Mouse (Mus musculus) heart, embryonic 14.5 days (tissue): ENCODE measurements at regions not wholly inside any gene's neighbourhood (a gene's known extent, or its start where the extent isn't known, plus 50 kb on each side); places are given as distances from the start of the nearest gene placed in this dataset.

Experiments
- ATAC-seq: fragments of 200-750 bp; cut with Nextera tagmentation; 2 replicates; pipeline ENCODE4 v1.8.0; 2017; ENCODE audit warnings: low read depth, moderate TSS enrichment; ENCODE audit not compliant: insufficient number of reproducible peaks, insufficient read depth, low FRiP score
- H3K27ac ChIP-seq, 2 experiments: fragments of 200-500 bp in 1 of 2; fragments of 300-500 bp in 1 of 2; sonication (generic) in 1 of 2; replicated peaks in 1 of 2; 2 replicates each; pipeline ENCODE4 v1.5.1; 2012 to 2014; ENCODE audit warnings: low read depth in 2 of 2, low read length in 2 of 2, control low read depth in 1 of 2, mild to moderate bottlenecking in 1 of 2, mixed read lengths in 1 of 2; ENCODE audit not compliant: control insufficient read depth in 1 of 2, insufficient read depth in 1 of 2
- H3K27me3 ChIP-seq: fragments of 300-500 bp; sonication (generic); 2 replicates; pipeline ENCODE4 v1.6.1; 2014; ENCODE audit warnings: mild to moderate bottlenecking, low read length, control low read depth; ENCODE audit not compliant: control insufficient read depth, insufficient read depth
- H3K36me3 ChIP-seq: fragments of 300-500 bp; sonication (generic); 2 replicates; pipeline ENCODE4 v1.6.1; 2014; ENCODE audit warnings: mild to moderate bottlenecking, control low read depth, low read length, mixed read lengths; ENCODE audit not compliant: control insufficient read depth, insufficient read depth
- H3K4me1 ChIP-seq, 2 experiments: fragments of 200-500 bp in 1 of 2; fragments of 300-500 bp in 1 of 2; sonication (generic) in 1 of 2; 2 replicates each; pipeline ENCODE4 v1.6.1; 2012 to 2014; ENCODE audit warnings: low read length in 2 of 2, control low read depth in 1 of 2, mixed read lengths in 1 of 2; ENCODE audit not compliant: control insufficient read depth in 2 of 2, insufficient read depth in 2 of 2
- H3K4me2 ChIP-seq: fragments of 300-500 bp; sonication (generic); 2 replicates; pipeline ENCODE4 v1.6.1; 2014; ENCODE audit warnings: mild to moderate bottlenecking, low read length
- H3K4me3 ChIP-seq, 2 experiments: fragments of 200-500 bp in 1 of 2; fragments of 300-500 bp in 1 of 2; sonication (generic) in 1 of 2; 2 replicates each; pipeline ENCODE4 v1.5.1; 2012 to 2014; ENCODE audit warnings: low read length in 2 of 2, mild to moderate bottlenecking in 2 of 2, control low read depth in 1 of 2, low read depth in 1 of 2, moderate library complexity in 1 of 2; ENCODE audit not compliant: control insufficient read depth in 1 of 2, insufficient read depth in 1 of 2
- H3K9ac ChIP-seq: fragments of 300-500 bp; sonication (generic); 2 replicates; pipeline ENCODE4 v1.6.1; 2014; ENCODE audit warnings: mild to moderate bottlenecking, low read length
- H3K9me3 ChIP-seq: fragments of 300-500 bp; sonication (generic); 2 replicates; pipeline ENCODE4 v1.6.1; 2016; ENCODE audit warnings: low read length, control low read depth; ENCODE audit not compliant: control insufficient read depth
- WGBS: fragments of 180-500 bp; shearing (Covaris S2); extraction: QIAGEN DNeasy Blood & Tissue Kit; methylation state at CpG from one replicate; pipeline ENCODE4 v1.1.7; 2014; 5-methylcytosine and 5-hydroxymethylcytosine counted together

DNA sequence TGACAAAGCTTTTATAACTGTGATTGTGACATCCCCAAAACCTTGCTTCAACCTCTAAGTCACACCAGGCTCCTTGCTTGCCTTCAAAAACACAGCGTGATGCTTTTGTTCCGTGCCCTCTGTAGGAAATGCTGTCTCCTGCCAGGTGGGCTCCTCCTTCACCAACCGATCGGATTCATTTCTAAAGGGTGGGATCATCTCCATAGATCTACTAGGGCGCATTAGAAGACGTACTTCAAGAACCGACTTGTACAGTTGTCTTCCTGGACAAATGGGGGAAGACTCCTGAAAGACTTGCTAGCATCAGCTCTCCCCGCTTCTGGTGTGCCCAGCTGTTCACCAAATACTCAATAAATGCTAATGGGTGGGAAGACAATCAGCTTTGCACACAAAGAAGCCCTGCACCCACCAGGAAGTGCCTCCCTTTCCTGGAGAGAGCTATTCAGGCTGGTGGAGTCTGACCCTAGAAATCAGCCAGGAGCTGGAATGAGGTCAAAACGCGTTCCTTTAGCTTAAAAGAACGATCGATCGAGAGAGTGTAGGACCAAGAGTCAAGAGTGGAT lies 53.0 kb downstream of the Hoxa1 start:
- Histone ChIP-seq H3K36me3 (no peaks in the 10 kb centered on the region), H3K9me3 (no peaks in the 10 kb centered on the region), H3K4me3 (no peak overlapping the region), H3K9ac (no peak overlapping the region), H3K27ac (no peak overlapping the region), H3K4me2 (no peak overlapping the region), H3K27me3 (peaks cover 9% of the 10 kb centered on the region; the same call in 1 of the 2 replicates), H3K4me1 (no peaks in the 10 kb centered on the region; a peak in 1 of 4 replicates)
- WGBS = 39% methylated on average over 13 of the region's 13 CpGs
- no peak for ATAC-seq

- no peaks in the 10 kb centered on the region; a peak in 1 of 4 replicates for H3K4me1 ChIP-seq
- H3K4me3 ChIP-seq = no peak overlapping the region
- H3K9ac ChIP-seq = no peak overlapping the region
- no peak overlapping the region for H3K4me2 ChIP-seq
- H3K27me3 ChIP-seq = peaks cover 9% of the 10 kb centered on the region; the same call in 1 of the 2 replicates
- ATAC-seq = no peak
- 86% methylated on average over 11 of the region's 11 CpGs for WGBS
- no peak overlapping the region for H3K27ac ChIP-seq
- H3K9me3 ChIP-seq = no peaks in the 10 kb centered on the region
- H3K36me3 ChIP-seq = no peaks in the 10 kb centered on the region
Observed at GRCm38 (mm10) chr6:52104141-52104540, 54.0 kb downstream of the Hoxa1 start.

DNA sequence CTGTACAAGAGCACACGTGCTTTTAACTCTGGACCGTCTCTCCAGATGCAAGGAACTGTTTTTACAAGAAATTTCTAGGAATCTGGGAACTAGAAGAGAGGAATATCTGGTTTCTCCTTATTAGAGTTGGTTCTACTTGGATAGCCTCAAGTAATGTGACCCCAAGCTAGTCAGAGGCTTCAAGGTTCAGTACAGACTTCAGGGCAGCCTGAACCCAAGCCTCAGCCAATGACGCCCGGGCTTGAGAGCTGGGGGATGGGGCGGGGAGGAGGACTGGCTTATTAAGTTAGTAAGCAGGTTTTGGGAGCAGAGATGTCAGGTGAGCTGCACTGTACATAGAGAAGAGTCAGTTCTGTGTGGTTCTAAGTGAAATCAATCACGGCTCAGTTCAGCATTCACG lies 54.5 kb downstream of the Hoxa1 start:
- 75% methylated on average over 7 of the region's 7 CpGs for WGBS
- H3K27ac ChIP-seq = no peak overlapping the region
- peaks cover 9% of the 10 kb centered on the region; the same call in 1 of the 2 replicates for H3K27me3 ChIP-seq
- no peaks in the 10 kb centered on the region; a peak in 1 of 4 replicates for H3K4me1 ChIP-seq
- no peak overlapping the region for H3K4me3 ChIP-seq
- H3K9me3 ChIP-seq = no peaks in the 10 kb centered on the region
- no peak overlapping the region for H3K4me2 ChIP-seq
- no peaks in the 10 kb centered on the region for H3K36me3 ChIP-seq
- no peak overlapping the region for H3K9ac ChIP-seq
- ATAC-seq = no peak

DNA sequence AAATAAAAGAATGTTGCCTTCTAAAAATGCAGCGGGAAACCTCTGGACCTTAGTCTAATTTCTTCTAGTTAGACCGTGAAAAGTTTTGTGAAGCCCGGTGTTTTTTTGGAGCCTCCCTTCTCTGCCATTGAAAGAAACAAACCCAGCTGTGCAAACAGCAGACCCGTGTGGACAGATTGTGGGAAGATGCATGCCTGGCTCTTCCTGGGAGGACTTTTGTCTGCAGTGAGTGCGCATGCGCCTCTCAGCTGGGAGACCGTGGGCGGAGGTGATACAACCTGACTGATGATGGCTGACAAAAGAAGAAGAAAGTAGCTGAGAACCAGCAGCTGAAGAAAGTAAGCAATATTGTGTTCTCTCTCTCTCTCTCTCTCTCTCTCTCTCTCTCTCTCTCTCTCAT lies 55.4 kb downstream of the Hoxa1 start:
- Histone ChIP-seq H3K4me2 (no peak overlapping the region), H3K9me3 (no peaks in the 10 kb centered on the region), H3K27me3 (peaks cover 9% of the 10 kb centered on the region; the same call in 1 of the 2 replicates), H3K4me1 (no peaks in the 10 kb centered on the region; a peak in 1 of 4 replicates), H3K36me3 (no peaks in the 10 kb centered on the region), H3K9ac (no peak overlapping the region), H3K4me3 (no peak overlapping the region), H3K27ac (no peak overlapping the region)
- WGBS = 52% methylated on average over 8 of the region's 8 CpGs
- ATAC-seq = no peak

GRCm38 (mm10) chr6:52102179-52102578 lies 55.9 kb downstream of the Hoxa1 start:
- WGBS = 63% methylated on average over 8 of the region's 8 CpGs
- no peaks in the 10 kb centered on the region for H3K9me3 ChIP-seq
- no peak overlapping the region for H3K9ac ChIP-seq
- no peaks in the 10 kb centered on the region; a peak in 1 of 4 replicates for H3K4me1 ChIP-seq
- no peaks in the 10 kb centered on the region for H3K36me3 ChIP-seq
- peaks cover 9% of the 10 kb centered on the region; the same call in 1 of the 2 replicates for H3K27me3 ChIP-seq
- ATAC-seq = no peak
- no peak overlapping the region for H3K4me2 ChIP-seq
- H3K27ac ChIP-seq = no peak overlapping the region
- no peak overlapping the region for H3K4me3 ChIP-seq

- peaks cover 9% of the 10 kb centered on the region; the same call in 1 of the 2 replicates for H3K27me3 ChIP-seq
- H3K9ac ChIP-seq = no peak overlapping the region
- H3K9me3 ChIP-seq = no peaks in the 10 kb centered on the region
- H3K4me3 ChIP-seq = no peak overlapping the region
- H3K4me2 ChIP-seq = no peak overlapping the region
- 77% methylated on average over 6 of the region's 6 CpGs for WGBS
- no peak overlapping the region for H3K27ac ChIP-seq
- no peaks in the 10 kb centered on the region for H3K36me3 ChIP-seq
- no peaks in the 10 kb centered on the region; a peak in 1 of 4 replicates for H3K4me1 ChIP-seq
- ATAC-seq = no peak
Observed at GRCm38 (mm10) chr6:52101209-52101608, 56.9 kb downstream of the Hoxa1 start.

DNA sequence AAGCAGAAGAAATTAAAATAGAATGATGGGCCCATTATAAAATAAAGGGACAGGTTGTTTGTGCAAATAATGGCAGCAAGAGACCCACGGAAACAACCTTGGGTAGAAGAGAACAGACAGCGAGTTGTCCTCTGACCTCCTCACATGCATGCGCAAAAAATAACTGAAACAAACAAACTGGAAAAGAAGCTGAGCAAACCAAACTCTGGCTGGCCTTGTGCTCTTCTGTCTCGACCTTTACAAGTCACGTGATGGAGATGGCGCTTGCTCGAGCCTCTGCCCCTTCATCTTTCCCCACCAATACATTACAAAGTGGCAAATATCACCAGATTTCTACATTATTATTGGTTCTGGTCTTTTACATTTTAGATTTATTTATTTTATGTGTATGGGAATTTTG lies 59.3 kb downstream of the Hoxa1 start:
- H3K27me3 ChIP-seq = peaks cover 22% of the 10 kb centered on the region

DNA sequence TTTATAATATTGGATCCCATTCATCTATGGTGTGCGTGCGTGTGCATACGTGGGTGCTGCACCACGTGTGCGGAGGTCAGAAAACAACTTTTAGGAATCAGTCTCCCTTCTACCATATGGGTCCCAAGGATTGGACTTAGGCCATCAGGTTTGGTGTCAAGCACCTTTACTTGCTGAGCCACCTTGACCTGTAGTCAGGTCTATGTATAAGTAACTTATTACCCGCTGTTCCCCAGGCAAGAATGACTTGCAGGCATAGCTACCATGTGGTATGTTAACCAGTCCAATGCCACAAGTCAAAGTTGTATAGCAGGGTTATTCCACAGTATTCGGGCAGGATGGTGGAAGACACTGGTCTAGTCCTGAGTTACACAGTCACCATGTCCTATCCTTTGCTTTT lies 62.5 kb downstream of the Hoxa1 start:
- H3K27ac ChIP-seq = no peak overlapping the region
- WGBS = 92% methylated on average over 7 of the region's 7 CpGs
- H3K27me3 ChIP-seq = peaks cover 27% of the 10 kb centered on the region
- H3K9ac ChIP-seq = no peak overlapping the region
- H3K4me1 ChIP-seq = no peaks in the 10 kb centered on the region
- no peak for ATAC-seq
- no peaks in the 10 kb centered on the region for H3K36me3 ChIP-seq
- H3K4me2 ChIP-seq = no peak overlapping the region
- H3K4me3 ChIP-seq = no peak overlapping the region
- no peaks in the 10 kb centered on the region for H3K9me3 ChIP-seq

More for the DNA sequence above, 59.3 kb downstream of the Hoxa1 start:
- 87% methylated on average over 7 of the region's 7 CpGs for WGBS
- H3K4me3 ChIP-seq = no peak overlapping the region
- H3K27ac ChIP-seq = no peak overlapping the region
- no peaks in the 10 kb centered on the region for H3K4me1 ChIP-seq
- no peaks in the 10 kb centered on the region for H3K36me3 ChIP-seq
- H3K4me2 ChIP-seq = no peak overlapping the region
- no peak overlapping the region for H3K9ac ChIP-seq
- no peaks in the 10 kb centered on the region for H3K9me3 ChIP-seq
- no peak for ATAC-seq
